Mouse (Mus musculus) G1E (cell line): Measurements from ENCODE around the gene Ccdc36.

Experiments
- CTCF ChIP-seq: IDR thresholded peaks from 2 replicates; pipeline ENCODE4 v1.5.1; 2012; ENCODE audit warnings: low read depth, low read length, inconsistent platforms, mixed read lengths
- GATA1 ChIP-seq: IDR thresholded peaks from 2 replicates; pipeline ENCODE4 v1.6.1; 2012; ENCODE audit warnings: borderline replicate concordance, low read length, inconsistent platforms, mixed read lengths

- TF ChIP-seq CTCF (no peak), GATA1 (no peak)
Measured at GRCm38 (mm10) chr9:108461675-108462074, 33.4 kb upstream of the Ccdc36 start.
